Mouse (Mus musculus) lung, embryonic 14.5 days (tissue): ENCODE measurements at regions not wholly inside any gene's neighbourhood (a gene's known extent, or its start where the extent isn't known, plus 50 kb on each side); places are given as distances from the start of the nearest gene placed in this dataset.

Source experiments
- ATAC-seq: fragments of 200-750 bp; cut with Nextera tagmentation; 2 replicates; pipeline ENCODE4 v1.8.0; 2017; ENCODE audit warnings: mild to moderate bottlenecking, moderate TSS enrichment, moderate library complexity; ENCODE audit not compliant: insufficient read depth
- DNase-seq: peaks from one replicate; pipeline ENCODE4 v3.0.0-alpha.2; 2015
- H3K27ac ChIP-seq: fragments of 300-500 bp; sonication (generic); 2 replicates; pipeline ENCODE4 v1.5.1; 2014; ENCODE audit warnings: low read depth, mild to moderate bottlenecking, moderate library complexity
- H3K27me3 ChIP-seq: fragments of 300-500 bp; sonication (generic); 2 replicates; pipeline ENCODE4 v1.6.1; 2014; ENCODE audit warnings: low read length, control low read depth; ENCODE audit not compliant: insufficient read depth
- H3K36me3 ChIP-seq: fragments of 300-500 bp; sonication (generic); 2 replicates; pipeline ENCODE4 v1.6.1; 2014; ENCODE audit warnings: control low read depth; ENCODE audit not compliant: insufficient read depth
- H3K4me1 ChIP-seq: fragments of 300-500 bp; sonication (generic); 2 replicates; pipeline ENCODE4 v1.6.1; 2014; ENCODE audit warnings: antibody characterized with exemption, control low read depth; ENCODE audit not compliant: insufficient read depth
- H3K4me2 ChIP-seq: fragments of 300-500 bp; sonication (generic); 2 replicates; pipeline ENCODE4 v1.6.1; 2014; ENCODE audit warnings: mild to moderate bottlenecking
- H3K4me3 ChIP-seq: fragments of 300-500 bp; sonication (generic); 2 replicates; pipeline ENCODE4 v1.5.1; 2014; ENCODE audit warnings: low read depth, low read length
- H3K9ac ChIP-seq: fragments of 300-500 bp; sonication (generic); 2 replicates; pipeline ENCODE4 v1.6.1; 2014
- H3K9me3 ChIP-seq: fragments of 300-500 bp; sonication (generic); 2 replicates; pipeline ENCODE4 v1.6.1; 2016; ENCODE audit warnings: low read depth, low read length, control low read depth
- CTCF ChIP-seq: IDR thresholded peaks from 2 replicates; pipeline ENCODE4 v1.5.1; 2016; ENCODE audit warnings: antibody characterized with exemption, low read depth
- WGBS: fragments of 180-500 bp; shearing (Covaris S2); extraction: QIAGEN DNeasy Blood & Tissue Kit; methylation state at CpG from one replicate; pipeline ENCODE4 v1.1.7; 2014; 5-methylcytosine and 5-hydroxymethylcytosine counted together

DNA sequence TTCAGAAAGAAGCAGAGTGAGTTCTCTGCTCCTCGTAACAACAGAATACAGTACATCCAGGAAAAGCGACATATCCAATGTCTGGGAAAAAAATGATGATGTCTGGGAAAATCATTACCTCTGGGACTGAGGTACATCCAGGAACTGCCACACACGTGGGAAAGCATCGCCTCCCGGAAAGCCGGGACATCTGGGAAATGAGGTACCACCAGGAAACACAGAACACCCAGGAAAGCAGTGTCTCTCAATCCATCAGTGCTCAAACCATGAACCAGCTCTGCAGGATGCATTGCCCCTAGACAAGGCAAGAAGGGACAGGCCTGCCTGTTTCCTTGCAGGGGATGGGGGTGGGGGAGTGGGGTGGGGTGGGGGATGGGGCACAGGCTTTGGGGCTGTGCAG lies 57.0 kb upstream of the Plxnc1 start:
- DNase-seq (no peak), ATAC-seq (no peak)
- no peaks in the 10 kb centered on the region for H3K27me3 ChIP-seq
- no peaks in the 10 kb centered on the region for H3K9me3 ChIP-seq
- WGBS: 68% methylated on average over 6 of the region's 6 CpGs
- H3K27ac ChIP-seq: no peak overlapping the region
- H3K36me3 ChIP-seq: no peaks in the 10 kb centered on the region
- TF ChIP-seq CTCF: no peak
- H3K9ac ChIP-seq: no peak overlapping the region
- H3K4me3 ChIP-seq: no peak overlapping the region
- no peak overlapping the region for H3K4me2 ChIP-seq
- 0 out of 2 replicates have a peak, but pooled peaks cover 5% of the 10 kb centered on the region for H3K4me1 ChIP-seq

DNA sequence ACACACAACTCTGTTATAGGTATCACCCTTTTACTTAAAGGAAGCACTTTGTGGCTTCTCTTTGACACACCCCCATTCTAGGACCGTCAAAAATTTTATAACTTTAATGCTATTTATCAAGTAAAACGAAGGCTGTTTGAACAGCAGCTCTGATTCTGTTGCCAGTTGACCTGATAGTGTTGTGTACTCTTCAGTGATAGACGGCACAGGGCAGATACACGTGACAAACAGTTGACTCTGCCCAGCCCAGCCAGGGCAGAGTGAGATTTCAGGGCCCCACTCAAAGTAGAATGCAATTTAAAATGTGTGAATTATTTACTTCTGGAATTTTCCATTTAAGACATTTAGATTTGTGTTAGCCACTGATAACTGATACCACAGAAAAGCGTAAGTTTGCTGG lies 55.1 kb upstream of the Plxnc1 start:
- no peaks in the 10 kb centered on the region for H3K36me3 ChIP-seq

More for the DNA sequence above, 55.1 kb upstream of the Plxnc1 start:
- no peak overlapping the region for H3K27ac ChIP-seq
- WGBS: 51% methylated on average over 5 of the region's 5 CpGs
- 0 out of 2 replicates have a peak, but pooled peaks cover 5% of the 10 kb centered on the region for H3K4me1 ChIP-seq
- no peak for TF ChIP-seq CTCF
- H3K9ac ChIP-seq: no peak overlapping the region
- H3K4me2 ChIP-seq: no peak overlapping the region
- no peak overlapping the region for H3K4me3 ChIP-seq
- ATAC-seq (no peak), DNase-seq (no peak)
- no peaks in the 10 kb centered on the region for H3K27me3 ChIP-seq
- no peaks in the 10 kb centered on the region for H3K9me3 ChIP-seq
